Mouse (Mus musculus): ENCODE measurements at regions not wholly inside any gene's neighbourhood (a gene's known extent, or its start where the extent isn't known, plus 50 kb on each side); places are given as distances from the start of the nearest gene placed in this dataset.
A peak's percentile ranks its signal among the peaks of the same experiment; 100 is the strongest.

DNA sequence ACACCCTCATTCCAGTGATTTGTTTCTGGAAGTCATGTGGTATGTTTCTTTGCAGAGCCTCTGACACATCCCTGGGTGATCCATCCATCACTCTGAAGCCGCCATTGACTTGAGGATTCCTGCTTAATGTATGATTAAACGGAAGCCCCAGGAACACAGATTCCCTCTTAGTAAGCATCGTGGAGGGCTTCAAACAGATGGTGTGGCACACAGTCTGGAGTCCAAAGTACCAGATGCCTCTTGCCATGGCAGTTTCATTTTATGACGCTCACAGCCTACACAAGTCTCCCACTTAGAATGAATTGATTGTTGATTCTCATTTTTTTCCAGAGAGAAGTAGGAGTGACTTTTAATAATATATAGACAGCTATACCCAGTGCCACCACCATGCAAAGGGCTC, 668.3 kb downstream of the Tmem132b start:
- no peak for DNase-seq

DNA sequence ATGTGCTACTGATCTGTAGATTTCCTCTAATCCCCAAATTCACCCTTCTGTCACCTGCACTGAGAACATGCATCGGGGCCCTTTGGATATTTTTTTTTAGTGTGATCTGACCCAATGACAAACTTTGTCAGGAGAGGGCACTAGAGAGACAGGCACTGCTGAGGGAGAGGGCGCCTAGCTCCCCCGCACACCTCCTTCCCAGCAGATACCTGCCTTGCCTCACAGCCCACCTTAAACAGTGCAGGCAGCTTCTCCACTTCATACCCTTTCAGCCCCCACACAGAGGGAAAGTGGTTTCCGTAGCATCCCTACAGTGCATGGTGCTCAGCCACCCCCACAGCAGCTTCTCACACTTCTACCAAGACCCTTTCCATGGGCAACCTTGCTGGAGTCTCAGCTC, 670.0 kb downstream of the Tmem132b start:
- peak in 1 of 2 experiments; percentile 17 for DNase-seq

DNA sequence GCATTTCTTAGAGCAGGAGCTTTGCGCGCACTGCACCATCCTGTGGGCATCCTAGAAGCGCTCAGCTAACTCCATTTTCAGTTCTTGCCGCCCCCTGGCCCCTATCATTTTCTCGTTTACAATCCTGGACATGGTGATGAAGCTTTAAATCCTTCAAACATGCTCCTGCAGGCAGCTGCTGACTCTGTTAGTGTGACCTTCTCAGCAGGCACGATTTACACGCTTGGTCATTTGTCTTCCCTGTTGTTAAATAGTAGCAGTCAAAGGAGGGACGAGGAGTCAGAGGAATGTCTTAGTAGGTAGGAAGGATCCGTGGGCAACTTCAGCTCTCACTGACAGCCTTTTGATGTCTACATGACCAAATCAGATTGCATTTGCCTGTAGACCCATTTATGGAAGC, 670.4 kb downstream of the Tmem132b start:
- no peak for DNase-seq

DNA sequence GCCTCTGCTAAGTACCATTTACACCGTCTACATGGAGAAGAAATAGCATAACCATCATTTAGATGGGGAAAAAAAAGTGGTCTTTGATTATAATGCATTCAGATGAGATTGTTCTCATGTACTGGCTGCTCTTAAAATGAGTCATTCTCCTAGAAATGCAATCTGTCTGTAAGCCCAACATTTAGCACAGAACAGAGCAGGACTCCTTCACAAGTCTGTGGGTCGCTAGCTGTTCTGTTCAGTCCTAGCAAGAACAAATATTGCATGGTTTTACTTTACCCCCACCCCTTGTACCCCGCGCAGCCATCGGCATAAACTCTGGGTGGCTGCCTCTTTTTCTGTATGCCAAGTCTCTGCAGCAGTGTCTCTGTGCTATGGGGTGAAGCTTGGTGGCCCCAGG, 685.4 kb downstream of the Tmem132b start:
- no peak for DNase-seq

DNA sequence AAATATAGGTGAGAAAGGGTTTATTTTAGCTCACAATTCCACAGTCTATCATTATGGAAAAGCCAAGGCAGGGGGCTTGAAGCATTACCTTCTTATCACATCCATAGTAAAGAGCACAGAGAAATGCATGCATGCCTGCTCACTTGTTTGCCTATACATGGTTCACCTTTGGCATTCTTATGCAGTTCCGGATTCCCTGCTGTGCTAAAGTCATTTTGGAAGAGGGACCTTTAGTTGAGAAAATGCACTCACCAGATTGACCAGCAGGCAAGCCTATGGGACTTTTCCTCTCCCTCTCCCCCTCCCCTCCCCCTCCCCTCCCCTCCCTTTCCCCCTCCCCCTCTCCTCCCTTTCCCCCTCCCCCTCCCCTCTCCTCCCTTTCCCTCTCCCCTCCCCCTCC, 686.2 kb downstream of the Tmem132b start:
- DNase-seq = no peak

DNA sequence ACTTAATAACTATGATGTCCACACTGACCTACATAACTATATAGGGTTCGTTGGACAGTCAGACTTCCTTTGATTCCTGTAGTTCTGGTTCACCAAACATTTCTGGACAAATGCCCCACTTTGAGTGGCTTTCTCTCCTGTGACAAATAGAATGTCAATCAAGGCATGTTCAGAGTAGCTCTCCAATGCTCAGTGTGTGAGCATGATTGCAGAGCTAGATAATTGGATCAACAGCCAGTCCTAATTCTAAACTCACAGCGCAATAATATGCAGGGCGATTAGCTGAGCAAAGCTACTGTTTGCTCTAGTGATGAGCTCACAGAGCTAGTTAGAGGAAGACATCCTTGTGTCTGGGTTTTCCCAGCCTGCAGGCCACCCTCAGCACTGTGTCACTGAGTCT, 692.1 kb downstream of the Tmem132b start:
- DNase-seq = no peak

DNA sequence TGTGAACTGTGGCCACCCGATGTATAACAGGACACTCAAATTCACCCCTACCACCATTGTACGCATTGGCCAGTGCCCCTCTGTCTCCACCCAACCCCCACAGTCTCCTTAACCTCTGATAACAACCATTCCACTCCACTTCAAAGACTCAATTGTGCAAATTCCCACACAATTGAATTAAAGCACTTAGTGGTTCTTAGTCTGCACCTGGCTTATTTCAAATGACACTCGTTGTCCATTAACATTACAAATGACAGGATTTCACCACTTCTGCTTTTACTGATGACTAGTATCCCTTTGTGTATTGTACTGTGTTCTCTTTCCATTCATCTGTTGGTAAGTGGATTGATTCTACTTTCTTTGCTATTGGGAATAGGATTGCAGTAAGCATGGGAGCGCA, 699.2 kb downstream of the Tmem132b start:
- DNase-seq = no peak

DNA sequence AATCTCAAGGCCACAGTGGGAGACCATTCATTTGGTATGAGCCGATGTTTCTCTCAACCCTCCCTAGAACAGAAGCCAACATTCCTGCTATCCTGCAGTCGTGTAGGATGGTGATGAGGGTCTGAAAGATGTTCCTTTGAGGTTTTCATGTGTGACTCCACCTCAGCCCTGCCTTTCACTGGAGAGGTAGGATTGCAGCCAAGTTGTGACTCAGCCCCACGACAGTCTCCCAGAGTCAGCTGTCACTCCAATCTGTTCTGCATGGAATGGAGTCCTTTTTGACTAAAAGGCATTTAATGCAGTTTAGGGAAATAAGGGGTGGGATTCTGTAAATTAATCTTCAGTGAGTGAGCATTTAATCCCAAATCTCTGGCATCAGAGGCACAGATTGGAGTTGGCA, 706.5 kb downstream of the Tmem132b start:
- no peak for DNase-seq

DNA sequence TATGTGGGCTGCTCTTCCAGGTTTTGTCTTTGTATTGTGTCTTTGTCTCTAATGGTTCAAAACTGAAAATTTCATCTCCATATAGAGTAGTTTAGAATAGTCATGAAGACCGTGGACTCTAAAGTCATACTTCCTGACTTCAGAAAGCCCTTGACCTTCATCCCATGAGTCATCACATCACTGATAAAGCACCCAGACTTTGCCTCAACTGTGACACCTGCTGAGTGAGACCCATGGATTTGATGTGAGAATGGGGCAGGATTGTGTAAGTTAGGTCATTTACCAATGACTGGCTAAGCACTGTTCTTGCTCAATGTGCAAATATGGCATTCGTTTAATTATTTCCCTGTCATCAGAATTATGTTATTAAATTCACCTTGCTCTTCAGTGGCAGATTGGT, 714.2 kb downstream of the Tmem132b start:
- no peak for DNase-seq

DNA sequence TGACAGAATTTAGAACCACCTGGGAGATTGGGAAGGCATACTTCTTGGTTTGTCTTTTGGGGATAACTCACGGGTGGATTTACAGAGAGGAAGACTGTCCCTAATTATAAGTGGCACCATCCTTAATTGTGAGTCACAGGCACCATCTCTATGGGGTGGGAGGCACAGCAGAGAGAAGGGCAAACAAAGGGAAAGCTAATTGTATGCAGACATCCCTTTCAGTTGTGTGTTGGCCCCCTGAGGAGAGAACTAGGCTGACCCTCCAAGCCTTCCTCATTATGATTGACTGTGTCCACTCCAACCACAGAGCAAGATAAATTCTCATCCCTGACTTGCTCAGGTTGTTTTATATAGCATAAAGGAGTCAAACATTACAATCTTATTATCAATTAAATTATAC, 718.8 kb downstream of the Tmem132b start:
- no peak for DNase-seq

DNA sequence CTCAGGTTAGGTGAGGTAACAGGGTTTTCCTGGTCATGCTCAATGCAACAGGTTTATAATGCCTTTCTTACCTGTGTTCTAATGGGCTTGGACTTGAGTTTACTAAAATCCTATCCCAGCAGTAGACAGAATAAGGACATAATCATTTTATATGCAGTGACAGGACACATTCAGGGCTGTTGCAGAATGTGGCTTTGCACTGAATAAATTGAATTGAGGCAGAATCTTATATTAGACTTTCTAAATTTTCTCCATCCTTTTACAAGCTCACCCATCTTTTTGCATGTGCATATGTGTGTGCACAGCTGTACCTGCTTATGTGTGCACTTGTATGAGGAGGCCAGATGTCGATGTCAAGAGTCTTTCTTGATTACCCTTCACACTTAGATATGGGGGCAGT, 723.1 kb downstream of the Tmem132b start:
- no peak for DNase-seq

DNA sequence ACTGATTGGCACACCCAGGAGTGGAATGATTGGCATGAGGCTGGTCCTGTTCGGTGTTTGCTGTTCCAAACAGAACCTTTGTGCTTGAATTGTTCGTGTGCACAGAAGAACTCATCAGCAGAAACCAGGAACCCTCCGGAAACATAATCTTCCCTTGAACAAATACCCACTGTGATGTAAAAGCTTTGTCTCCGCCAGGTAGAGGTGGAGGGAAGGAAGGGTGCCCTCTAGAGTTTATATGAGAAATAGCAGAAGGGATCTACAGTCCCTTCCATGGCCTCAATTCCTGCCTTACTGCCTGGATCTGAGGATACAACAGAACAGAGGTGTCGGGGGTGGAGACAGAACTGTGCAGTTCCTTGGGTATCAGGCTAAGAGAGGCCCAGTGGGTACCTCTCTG, 726.3 kb downstream of the Tmem132b start:
- no peak for DNase-seq

DNA sequence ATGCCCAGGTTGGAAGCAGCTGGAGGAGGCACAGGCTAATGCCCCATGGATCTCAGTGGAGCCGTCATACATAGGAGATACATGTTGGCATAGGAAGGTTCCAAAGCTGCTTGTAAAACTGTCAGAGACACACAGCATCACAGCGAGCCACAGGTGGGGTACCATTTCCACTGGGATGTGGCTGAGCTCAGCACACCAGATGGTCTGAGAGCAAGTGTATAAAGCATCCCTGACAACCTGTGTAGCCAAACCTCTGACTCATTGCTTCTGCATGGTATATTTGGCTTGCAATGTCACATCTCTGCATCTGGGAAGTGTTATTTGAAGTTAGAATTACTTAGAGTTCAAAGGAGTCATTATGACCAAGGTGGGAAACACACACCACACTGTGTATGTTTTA, 734.9 kb downstream of the Tmem132b start:
- DNase-seq = no peak

DNA sequence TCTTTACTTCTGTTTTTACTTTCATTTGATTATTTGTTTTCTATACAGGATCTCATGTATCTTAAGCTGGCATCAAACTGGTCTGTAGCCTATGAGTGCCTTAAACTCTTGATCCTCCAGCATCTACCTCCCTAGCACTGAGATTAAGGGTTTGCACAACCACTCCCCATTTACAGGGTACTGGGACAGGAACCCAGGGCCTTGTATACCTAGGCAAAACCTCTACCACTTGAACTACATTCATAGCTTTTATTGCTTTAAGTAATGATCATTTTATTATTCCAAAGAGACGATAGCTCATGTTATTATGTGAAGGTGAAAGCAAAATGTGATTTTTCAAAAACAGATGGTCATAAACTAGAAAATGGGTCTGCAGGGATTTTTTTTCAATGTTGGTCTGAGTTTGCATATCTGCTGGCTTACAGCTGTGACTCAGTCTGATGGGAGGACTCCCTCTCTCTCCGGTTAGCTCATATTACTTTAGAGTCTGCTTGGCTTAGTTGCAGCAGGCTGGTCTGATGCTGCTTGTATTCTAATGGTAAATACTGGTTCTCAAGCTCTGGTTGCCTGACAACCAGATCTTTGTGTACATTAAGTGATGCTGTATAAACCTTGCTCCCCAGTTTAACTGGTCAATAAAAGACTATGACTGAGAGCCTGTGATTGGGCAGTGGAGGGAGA, 735.5 kb downstream of the Tmem132b start:
- DNase-seq = no peak

DNA sequence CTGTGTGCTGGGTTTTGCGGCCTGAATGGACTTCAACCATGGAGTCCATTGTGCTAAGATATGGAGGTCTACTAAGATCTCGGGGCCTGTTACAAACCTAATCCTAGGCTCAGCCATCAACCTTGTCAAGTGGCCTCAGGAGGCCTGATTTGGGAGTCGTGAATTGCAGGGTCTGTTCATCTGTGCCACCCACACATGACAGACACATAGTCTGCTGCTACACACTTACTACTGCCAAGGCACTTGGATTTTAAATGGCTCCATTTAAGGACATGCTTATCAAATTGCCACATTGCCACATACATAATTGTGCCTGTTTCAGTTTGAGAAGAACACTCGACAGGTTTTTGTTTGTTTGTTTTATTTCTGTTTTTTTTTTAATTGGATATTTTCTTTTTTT, 737.0 kb downstream of the Tmem132b start:
- no peak for DNase-seq

DNA sequence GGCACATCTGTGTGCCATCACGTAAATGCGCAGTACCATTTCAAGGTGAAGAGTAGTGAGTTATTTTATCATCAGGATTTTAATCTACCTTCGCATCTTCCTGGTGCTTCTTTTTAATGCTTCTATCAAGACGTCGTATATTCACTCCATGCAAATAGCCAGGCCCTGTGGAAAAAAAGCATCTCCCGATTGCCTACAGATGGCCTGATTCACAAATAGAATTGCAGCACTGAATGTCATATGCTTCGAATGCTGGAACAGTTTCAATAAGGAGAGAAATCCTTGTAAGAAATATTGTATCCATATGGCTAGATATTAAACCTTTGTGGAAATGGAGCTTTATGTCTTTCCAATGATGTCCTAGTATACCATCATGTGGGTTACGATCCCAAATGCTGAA, 742.7 kb downstream of the Tmem132b start:
- DNase-seq = no peak

DNA sequence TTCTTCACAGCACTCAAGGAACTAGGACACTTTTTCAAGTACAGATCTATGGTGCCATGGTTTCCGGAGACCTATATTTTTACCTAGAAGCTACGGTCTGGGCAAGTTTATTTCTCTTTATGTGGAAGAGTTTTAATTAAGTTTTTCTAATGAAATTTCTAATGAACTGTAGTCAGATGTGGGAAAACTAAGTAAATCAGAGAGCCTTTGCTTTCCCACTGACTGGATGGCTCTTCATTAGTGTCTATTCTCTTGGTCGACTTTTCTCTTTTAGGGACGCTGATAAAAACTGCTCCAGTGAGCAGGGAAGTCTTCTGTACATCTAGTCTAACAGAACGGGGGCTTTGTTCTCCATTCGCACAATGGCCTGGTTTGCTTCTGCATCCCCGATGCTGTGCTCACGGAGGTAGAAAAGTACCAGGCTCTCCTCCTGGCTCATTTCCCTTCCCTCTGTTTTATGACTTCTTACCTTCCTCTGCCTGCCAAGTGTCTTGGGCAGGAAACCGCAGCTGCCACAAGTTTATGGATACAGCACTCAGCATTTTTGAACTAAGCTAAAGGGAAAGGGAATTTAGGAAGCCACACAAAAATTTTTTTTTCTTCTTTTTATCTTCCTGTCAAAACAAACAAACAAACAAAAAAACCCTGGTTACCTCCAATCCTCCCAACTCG, 749.6 kb downstream of the Tmem132b start:
- peak in 1 of 2 experiments; percentile 1 for DNase-seq

DNA sequence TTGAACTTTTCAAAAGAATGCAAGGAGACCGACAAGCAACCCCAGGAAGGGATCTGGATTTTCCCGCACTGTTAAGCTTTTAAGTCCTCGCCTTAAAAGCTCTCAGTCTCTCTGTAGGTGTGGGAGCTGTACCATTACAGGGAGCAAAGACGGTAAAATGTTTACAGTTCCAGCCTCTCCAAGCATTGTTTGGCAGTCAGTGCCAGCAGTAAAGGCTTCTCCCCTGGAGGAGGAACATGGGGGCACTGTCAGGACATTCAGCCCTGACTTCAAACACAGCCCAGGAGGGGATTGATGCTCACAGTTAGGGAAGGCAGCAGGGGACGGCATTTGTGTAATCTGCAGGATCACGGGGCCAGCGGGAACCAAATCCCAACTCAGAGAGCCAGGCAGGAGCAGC, 750.2 kb downstream of the Tmem132b start:
- DNase-seq = peak in 1 of 2 experiments; percentile 2

DNA sequence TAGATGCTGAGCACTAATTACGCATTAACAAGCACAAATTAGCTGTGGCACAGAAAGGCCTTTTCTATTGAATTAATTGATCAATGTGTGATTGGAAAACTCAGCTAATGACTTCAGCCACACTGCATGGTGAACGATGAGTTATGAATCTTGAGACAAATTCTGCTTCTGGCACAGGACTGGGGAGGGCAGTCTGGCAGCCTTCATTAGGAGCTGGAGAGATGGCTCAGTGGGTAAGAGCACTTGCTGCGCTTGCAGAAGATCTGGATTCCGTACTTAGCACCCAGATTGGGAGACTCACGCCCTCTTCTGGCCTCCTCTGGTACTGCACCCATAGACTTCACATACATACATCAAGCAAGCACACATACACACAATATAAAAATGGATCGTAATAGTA, 793.3 kb downstream of the Tmem132b start:
- no peak for DNase-seq

DNA sequence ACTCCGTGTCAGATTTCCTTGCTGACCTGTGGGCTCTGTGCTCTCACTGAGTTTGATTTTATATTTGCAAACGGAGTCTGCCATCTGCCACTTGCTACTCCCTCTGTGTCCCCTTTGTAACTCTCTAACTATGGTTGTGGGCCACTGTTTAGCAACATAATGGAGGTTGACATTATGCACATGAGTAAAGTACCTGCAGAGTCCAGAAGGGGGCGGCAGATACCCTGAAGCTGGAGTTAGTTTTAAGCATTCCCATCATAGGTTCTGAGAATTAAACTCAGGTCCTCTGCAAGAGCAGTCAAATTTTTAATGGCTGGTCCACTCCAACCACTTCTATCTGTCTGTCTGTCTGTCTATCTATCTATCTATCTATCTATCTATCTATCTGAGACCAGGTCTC, 796.7 kb downstream of the Tmem132b start:
- DNase-seq = peak in 1 of 2 experiments; percentile 7

DNA sequence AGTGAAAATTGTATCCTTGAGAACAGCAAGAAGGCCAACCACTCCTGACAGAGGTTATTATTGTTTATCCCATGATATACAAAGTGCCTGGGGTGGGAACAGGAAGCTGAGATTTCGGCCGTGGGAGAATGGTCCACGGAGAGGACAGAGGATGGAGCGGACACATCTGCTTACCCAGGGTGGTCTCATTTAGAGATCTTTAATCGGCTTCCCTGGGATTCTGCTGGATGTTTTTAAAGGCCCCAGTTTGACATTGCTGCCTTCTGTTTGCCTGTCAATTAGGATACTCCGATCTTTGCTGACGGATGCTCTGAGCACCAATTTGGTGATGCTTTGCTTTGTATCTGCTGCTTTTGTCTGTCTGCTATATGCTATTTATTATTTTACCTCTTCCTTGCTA, 803.5 kb downstream of the Tmem132b start:
- DNase-seq = no peak

DNA sequence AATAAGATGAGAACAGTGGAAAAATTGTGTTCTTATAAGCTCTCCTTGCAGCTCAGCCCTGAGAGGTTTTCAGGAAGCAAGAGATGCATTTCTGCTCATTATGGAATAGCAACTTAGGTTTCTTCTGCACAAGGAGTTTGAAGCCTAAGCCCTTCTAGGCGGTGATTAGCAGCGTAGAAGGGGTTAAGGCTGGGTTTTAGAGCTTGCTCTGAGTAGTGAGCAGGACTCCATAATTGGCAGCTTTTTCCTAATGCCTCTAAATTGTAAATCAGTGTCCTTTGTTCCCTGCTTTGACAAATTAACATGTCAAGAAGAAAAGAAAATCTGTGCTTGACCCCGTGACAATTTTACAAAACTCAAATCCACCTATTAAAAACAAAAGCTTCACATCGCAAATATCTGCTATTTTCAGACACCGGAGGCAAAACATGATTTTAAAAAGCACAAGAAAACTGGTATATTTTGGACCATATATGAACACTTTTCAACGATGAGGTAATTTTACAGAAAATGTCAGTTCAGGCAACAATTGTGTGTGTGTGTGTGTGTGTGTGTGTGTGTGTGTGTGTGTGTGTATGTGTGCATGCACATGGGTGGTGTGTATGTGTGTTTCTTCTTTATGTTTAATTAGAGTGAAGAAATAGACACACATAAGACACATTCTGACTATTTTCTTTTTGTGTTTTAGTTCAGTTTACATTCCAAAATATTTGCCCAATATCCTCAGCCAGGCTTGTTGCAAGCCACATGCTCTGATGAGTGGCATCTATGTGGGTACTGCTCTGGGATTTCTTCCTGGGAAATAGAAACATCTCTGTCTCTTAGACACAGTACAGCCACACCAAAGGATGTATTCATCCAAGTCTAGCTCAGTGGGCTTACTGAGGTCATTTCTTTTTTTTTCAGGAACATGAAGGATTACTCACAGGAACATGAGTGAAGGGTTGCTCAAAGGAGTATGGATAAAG, 804.3 kb downstream of the Tmem132b start:
- DNase-seq = no peak

DNA sequence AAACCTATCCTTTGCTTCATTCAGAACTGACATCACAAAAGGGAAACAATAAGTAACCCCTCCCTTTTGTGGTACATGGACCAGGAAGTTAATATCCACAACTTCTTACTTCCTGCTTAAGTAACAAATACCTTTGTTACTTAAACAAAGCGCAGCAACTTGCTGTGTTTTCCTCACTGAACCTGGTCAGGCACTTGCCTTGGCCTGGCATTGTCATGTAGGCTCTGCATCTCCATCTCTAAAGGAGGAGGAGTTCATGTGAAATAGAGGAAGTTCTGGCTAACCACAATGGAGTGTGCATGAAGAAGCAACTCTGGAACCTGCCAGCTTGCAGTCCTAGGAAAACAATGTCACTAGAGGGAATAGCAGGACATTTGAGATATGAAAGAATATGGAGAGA, 806.3 kb downstream of the Tmem132b start:
- DNase-seq = no peak

DNA sequence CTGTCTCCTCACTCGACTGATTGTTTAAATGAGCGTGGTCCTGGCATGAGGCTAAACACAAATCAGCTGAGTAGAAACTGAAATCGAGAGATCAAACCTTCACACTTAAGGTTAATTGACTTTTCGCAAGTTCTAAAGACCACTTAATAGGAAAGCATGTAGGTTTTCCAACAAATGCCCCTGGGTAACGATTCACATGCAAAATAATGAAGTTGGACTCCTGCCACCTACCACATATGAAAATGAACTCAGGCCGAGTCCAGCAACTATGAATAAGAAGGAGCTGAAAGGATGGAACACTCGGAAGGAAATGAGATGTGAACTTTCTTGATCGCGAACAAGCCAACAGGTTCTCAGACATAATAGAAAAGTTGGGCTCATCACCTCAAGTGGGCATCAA, 812.0 kb downstream of the Tmem132b start:
- no peak for DNase-seq
